Mouse (Mus musculus): ENCODE measurements around the gene Gpr108.

Gene Gpr108

DNA sequence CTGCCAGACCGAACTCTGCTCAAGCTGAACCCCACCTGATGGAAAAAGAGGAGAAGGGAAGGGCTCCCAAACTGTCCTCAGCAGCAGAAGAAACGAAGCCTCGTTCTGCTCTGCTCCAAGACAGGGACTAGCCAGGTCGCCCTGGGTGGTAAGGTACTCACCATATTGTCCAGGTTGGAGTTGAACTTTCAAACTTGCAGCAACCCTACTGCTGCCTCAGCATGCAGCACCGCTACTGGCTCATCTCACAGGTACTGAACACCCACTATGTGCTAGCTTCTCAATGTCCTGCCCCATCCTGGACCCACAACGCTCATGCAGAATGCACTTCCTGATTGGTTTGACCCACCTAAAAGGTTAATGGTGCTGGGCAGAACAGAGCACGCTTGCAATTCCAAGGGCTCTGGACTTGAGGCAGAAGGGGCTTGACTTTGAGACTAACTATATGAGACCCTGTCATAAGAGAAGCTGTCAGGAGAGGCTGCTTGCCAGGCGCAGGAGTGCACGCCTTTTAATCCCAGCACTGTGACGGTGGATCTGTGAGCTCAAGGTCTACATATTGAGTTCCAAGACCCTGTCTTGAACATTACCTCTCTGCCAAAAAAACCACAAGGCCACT is 2.8 kb downstream of the Gpr108 start:
- no peak for DNase-seq (ENCODE audit: low spot score)

- DNase-seq (ENCODE audit: low spot score): no peak
These were observed 4.4 kb downstream of the Gpr108 start for GRCm38 (mm10) chr17:57243650-57244370.

- DNase-seq (ENCODE audit: low spot score): no peak
These were observed 11.1 kb downstream of the Gpr108 start for GRCm38 (mm10) chr17:57237181-57237580.

GRCm38 (mm10) chr17:57235803-57236202 is 12.4 kb downstream of the Gpr108 start:
- no peak for DNase-seq (ENCODE audit: low spot score)

- DNase-seq (ENCODE audit: low spot score): peak; percentile 4
These were observed 13.9 kb downstream of the Gpr108 start for GRCm38 (mm10) chr17:57234254-57234928.

DNA sequence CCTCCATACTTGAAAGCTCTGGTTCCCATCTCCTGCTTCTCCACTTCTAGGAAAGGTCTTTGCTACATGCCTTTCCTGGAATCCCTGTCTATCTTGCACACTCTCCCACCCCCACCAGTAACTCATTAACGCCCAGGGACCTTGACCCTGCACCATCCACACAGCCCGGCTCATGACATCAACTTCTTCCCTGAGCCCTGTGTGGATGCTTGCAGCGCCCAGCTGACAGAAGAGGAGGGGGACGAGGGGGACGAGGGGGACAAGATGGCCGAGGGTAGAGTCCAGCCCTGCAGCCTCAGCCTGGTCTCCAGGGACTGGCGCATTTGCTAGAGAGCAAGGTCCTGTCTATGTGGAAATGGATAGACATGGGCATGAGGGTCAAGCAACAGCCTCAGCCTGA is 15.2 kb downstream of the Gpr108 start:
- DNase-seq (ENCODE audit: low spot score): no peak

DNA sequence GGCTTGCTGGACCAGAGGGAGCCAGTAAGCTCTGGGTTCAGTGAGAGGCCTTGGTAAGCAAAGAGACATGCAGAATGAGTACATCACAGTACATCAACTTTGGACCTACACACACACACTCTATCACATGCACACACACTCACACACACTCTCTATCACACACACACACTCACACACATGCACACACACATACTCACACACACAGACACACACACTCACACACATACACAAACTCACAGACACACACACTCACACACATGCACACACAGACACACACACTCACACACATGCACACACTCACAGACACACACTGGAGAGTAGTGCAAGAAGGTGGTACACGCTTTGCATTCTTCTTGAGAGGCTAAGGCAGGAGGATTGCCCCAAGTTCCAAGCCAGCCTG is 16.0 kb downstream of the Gpr108 start:
- DNase-seq (ENCODE audit: low spot score): no peak

GRCm38 (mm10) chr17:57231321-57231771 is 16.9 kb downstream of the Gpr108 start:
- DNase-seq (ENCODE audit: low spot score): peak; percentile 27

DNA sequence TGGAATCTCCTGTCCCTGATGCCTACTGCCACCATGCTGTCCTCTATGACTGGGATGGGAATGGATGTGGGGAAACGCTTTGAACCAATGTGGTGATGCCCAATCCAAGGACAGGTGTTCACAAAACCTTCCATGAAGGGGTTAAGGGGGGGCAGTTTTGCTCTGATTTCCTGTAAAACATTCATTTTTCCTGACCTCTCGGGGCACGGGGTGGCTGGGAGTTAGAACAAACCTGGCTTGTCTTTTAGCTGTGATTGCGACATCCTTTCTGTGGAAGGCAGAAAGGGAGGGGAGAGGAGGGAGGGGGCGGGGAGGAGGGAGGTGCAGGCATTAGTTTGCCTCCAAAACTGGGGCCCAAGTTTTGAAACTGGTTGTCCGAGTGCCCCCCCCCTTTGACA is 17.5 kb downstream of the Gpr108 start:
- DNase-seq (ENCODE audit: low spot score): no peak

DNA sequence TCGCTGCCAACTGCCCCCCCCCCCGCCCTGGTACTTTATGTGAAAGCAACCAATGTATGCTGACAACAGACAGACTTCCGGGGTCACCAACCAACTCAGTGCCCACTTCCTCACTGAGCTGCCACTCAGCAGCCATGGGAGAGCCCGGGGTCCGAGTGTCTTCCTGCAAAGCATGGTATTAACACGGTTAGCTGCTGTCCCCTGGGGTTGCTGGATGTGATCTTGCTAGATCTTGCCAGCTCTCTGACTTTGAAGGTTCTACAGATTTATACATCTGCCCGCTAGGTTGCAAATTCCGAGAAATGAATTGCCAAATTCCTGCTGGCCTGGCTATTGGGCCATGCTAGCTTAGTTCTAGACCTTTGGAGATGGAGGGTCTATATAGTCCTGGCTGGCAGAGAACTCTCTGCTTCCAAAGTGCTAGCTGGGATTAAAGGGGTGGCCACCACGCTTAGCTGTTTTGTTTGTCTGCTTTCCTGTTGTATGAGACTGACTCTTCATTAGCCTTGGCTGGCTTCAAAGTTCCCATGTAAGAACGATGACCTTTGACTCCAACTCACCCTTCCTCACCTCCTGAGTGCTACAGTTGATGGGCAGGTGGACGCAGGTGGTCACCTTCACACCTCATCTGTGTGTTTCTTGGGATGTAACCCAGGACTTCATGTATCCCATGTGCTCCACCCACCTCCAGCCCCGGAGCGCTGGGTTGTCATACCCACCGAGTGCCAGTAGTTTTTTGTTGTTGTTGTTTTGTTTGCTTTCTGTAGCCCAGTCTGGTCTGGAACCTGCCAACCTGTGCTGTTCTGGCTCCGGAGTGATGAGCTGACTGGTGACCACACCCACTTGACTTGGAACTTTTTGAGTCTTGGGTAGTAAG is 18.2 kb downstream of the Gpr108 start:
- DNase-seq (ENCODE audit: low spot score): no peak

DNA sequence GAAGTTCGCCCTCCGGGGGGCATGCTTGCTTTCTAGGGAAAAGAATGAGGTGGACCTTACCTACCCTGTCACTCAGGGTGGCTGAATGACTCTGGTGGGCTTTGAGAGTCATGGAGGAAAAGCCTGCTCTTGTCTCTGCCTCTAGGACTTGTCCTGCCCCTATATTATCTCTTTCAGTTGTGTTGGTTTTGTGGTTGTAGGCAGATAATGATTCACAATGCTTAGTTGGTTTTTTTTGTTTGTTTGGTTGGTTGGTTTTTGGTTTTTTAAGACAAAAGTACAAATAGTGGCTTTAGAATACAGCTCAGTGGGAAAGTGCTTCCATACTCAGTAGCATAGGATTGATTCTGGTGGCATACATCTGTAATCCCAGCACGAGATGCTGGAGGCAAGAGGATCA is 19.4 kb downstream of the Gpr108 start:
- no peak for DNase-seq (ENCODE audit: low spot score)

DNA sequence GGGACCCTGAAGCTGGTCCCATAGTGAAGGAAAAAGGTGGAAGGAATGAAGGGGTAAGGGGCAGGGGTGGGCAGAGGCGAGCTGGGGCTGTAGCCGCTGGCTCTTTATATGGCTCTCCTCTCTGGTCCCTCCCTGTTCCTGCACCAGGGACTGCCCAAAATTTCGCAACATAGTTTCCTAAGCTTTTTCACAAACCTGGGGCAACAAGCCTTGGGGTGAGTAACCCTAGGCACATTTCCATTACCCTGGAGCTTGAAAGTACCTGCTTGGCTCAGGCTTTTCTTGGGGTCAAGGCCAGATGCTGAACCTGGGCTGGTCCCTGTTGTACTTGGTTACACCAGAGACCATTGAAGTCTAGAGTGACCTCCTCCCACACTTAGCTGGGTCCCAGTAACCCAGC is 20.2 kb downstream of the Gpr108 start, which contains the start of gene C3:
TSS of gene C3 (minus strand) at position 123 of the 400 bp plus-strand sequence.
- peak; percentile 40 for DNase-seq (ENCODE audit: low spot score)

GRCm38 (mm10) chr17:57227468-57227867 is 20.8 kb downstream of the Gpr108 start:
- no peak for DNase-seq (ENCODE audit: low spot score)

- DNase-seq (ENCODE audit: low spot score): no peak
These were observed 24.9 kb downstream of the Gpr108 start for GRCm38 (mm10) chr17:57223313-57223712.

GRCm38 (mm10) chr17:57221911-57222310 is 26.3 kb downstream of the Gpr108 start:
- DNase-seq (ENCODE audit: low spot score): no peak

DNA sequence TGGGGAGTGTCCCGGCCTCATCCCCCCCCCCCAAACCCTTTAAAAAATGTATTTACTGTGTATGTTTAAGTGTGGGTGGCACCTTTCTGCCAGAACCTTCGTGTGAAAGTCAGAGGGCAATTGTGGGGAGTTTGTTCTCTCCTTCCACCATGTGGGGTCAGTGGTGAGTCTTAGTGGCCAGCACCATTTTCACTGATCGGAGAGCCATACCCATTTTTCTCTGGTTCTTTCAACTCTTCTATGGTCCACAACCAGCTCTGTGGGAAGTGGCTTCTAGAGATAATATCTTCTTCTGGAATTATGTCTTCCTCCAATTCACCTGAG is 28.4 kb downstream of the Gpr108 start:
- DNase-seq (ENCODE audit: low spot score): no peak

DNA sequence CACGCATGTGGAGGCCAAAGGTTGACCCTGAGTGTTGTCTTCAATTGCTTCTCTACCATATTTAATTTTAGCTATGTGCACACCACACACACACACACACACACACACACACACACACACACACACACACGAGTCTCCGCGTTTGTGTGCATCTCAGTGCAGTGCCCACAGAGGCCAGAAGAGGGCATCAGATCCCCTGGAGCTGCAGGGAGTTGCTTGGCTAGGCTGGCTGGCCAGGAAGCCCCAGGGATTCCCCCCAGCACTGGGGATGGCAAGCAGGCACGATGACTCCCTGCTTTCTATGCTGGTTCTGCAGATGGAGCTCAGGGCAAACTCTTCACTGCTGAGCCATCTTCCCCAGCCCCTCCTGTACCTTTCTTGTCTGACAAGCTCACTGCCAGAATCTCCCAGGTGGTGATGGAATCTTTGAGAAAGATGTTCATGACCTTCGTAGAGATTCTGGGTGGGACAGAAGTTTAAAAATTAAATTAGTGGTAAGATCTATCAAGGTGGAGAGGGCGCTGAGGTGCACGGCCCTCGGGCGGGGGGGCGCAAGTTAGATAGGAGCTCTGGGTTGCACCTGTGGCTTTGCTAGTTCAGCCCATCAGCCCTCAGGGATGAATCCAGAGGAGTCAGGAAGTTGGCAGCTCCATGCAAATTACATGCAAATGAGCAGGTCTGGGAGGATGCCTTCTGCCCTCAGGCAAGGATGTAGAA is 28.9 kb downstream of the Gpr108 start:
- peak; percentile 72 for DNase-seq (ENCODE audit: low spot score)

DNA sequence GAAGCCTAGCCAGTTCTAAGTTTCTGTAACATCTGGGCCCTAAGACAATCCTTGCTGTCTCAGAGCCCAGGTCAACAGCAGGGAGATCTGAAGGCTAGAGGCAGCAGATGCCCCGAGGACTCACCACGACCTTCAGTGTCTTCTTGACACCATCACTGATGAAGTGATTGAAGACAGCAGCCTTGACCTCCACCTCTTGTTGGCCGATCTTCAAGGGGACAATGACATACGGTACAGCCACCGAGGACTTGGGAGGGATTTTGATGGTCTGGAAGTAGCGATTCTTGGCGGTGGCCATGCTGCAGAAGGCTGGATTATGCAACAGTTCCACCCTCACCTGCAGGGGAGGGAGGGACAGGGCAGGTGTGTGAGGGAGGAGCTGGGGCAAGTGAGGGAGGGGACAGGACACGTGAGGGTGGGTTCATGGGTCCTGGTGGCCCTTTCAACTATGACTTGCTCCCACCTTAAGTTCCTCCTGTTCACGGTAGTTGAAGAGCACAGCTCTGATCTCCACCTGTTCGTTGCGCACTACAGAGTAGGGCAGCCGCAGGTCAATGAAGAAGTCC is 29.8 kb downstream of the Gpr108 start:
- DNase-seq (ENCODE audit: low spot score): no peak

DNA sequence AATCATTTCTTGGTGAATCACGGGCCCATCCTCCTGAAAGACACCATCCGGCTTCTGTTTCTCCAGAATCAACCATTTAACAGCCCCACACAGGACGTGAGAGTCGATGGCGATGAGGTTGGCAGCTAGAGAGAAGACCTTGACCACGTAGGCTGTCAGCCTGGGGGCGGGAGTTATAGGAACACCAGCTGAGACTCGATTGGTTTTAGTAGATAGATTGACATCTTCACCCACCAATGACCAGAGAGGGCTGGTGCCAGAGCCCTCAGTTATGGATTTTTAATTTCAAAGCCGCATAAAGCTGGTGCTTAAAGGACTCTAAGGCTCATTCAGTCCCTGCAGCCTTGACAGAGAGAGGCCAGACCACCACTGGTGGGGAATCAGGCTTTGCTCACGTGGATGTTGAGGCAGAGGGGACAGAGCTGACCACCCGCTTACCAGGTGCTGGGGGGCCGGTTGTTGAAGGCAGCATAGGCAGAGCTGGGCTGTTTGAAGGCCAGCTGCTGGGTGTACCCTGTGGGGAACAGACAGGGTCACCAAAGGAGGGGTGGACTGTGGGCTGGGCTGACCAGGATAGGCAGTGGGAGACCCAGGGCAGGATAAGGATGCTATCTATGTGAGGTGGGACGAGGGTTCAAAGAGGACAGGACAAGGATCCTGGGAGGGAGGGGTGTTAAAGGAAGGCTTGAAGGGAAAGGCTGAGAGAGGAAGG is 33.4 kb downstream of the Gpr108 start:
- no peak for DNase-seq (ENCODE audit: low spot score)

- DNase-seq (ENCODE audit: low spot score): no peak
These were observed 36.7 kb downstream of the Gpr108 start for GRCm38 (mm10) chr17:57211501-57211900.

- DNase-seq (ENCODE audit: low spot score): no peak
These were observed 38.9 kb downstream of the Gpr108 start for GRCm38 (mm10) chr17:57209330-57209729.
